Mouse (Mus musculus) frontal cortex, postnatal 25 days (tissue): ENCODE measurements at regions not wholly inside any gene's neighbourhood (a gene's known extent, or its start where the extent isn't known, plus 50 kb on each side); places are given as distances from the start of the nearest gene placed in this dataset.
"Not testable (repeated sequence)": the region's sequence is repeated elsewhere in the genome, so short reads cannot be mapped to it uniquely, and the experiment has no call there.

Experiments
- DNase-seq, 2 experiments: peaks; one replicate each; pipeline ENCODE4 v3.0.0; 2022; ENCODE audit warnings: low spot score in 2 of 2

- no peak for DNase-seq
Measured at GRCm38 (mm10) chr13:20039590-20039989, 50.8 kb upstream of the Elmo1 start.

DNA sequence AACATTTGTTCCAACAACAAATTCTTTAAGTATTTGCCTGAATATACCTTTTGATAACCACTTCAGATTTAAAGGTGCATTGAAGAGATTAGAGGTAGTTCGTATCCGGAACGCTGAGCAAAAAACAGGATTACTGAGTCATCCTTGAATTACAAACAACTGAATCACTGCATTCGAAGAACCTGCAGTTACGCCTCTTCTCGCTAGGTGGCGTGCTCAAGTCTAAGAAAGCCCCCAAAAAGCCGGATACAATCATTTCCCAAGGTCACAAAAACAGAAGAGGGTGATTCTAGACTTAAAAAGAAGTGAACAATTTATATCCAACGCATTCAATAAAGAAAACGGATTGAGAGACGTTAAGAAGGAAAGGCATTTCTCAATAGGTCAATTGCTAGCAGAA is 51.9 kb upstream of the Elmo1 start:
- peak; percentile 11 to 13 for DNase-seq

DNA sequence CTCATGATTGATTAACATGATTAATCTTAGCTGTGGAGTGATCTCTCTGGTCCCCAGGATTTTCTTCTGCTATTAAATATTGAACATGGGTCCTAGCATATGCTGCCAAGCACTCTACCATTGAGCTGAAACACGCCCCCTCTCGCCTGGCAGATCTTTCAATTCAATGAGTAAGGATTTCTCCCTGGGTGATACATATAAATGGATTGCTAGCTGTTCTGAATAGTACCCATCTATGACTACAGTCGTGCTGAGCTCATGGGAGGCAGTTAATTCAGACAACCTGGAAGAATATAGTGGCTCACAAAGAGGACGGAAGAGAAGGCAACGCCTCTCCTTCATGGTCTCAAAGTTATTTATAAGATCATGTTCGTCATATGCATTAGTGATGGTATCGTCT is 53.0 kb upstream of the Elmo1 start:
- DNase-seq, result no peak

DNA sequence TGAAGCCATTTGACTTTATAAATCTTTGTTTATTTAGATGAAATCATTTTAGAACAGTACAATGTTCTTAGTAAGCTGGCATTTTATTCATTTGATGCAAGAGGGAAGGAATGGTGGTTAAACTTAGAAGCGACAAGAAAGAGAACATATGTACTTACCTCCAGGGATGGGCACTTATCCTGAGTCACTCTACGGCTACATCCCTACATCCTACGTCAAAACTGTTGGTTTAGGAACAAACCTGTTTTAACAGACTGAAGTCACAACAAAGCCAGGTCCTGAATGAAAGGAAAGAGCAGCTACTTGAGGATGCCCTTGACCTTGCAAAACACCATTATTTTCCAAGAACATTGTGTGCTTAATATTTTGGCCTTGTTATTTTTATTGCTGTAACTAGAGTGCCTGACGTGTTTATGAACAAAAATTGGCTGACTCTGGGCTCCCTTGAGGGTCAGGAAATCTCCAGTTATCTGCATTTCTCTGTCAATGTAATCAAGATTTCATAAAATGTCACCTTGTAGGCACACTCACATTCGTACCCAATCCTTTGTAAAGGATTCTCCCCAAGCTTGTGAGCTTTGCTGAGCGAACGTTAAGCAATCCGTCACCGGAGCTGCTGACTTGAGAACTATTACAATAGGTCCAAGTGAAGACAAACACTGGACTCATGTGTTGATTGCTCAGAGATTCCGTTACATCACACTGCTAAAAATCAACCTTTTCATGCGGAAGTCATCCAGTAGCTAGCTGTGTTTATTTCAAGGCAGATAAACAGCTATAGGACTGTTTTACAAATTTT is 56.3 kb upstream of the Elmo1 start:
- DNase-seq, result no peak

DNA sequence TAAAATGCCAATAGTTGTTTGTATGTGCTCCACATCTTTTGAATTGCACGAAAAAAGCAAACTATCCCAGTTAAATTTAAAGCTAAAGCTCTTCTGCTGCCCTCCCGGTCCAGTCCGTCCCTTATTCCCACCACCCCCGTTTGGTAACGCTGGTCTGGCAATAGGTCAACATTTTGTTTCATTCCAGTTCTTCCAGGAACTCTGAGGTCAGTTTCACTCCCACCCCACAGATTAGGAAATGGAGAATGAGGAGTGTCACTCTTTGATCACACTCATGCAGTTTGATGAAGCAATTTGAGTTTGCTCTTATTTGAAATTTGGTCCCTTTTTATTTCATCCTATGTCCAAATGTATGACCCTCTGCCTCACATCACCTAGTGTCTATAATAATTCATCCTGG is 58.7 kb upstream of the Elmo1 start:
- DNase-seq, result no peak

DNA sequence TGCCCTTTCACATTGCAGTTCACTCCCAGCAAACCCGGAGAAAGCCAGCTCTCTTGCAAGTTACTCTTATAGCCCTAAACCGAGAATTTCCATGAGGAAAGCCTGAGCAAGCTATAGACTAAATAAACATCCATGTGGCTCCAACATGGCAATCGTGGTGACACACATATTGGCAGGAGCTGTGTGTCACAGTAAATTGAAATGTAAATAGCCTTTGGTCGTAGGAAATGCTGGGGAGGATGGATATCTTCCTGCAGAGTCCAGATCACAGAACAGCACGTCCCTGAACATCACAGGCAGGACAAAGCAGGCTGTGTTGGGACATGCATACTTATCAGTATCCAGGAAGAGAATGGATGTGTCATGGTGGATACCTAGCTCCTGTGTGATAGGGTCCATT is 59.3 kb upstream of the Elmo1 start:
- DNase-seq, result no peak

DNA sequence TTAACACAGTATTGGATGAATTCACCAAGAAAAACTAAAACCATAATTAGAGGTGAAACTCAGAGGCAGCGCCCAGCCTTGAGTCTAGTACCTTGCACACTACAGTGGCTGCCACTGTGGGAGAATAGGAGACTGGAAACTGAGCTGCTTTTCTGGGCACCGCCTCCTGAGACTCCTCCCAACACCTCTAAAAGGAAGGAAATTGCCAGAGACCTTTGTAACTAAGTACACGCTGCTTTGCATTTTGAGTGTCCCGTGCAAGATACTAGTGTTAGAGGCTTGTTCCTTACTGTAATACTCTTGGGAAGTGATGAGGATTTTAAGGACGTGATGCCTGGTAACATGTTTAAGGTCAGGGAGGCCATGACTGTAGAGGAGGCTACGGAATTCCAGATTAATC is 63.8 kb upstream of the Elmo1 start:
- DNase-seq, result no peak

GRCm38 (mm10) chr13:20016454-20016853 is 73.9 kb upstream of the Elmo1 start:
- DNase-seq, result not testable (repeated sequence)

- DNase-seq, result no peak
Measured at GRCm38 (mm10) chr13:20012621-20013020, 77.8 kb upstream of the Elmo1 start.

DNA sequence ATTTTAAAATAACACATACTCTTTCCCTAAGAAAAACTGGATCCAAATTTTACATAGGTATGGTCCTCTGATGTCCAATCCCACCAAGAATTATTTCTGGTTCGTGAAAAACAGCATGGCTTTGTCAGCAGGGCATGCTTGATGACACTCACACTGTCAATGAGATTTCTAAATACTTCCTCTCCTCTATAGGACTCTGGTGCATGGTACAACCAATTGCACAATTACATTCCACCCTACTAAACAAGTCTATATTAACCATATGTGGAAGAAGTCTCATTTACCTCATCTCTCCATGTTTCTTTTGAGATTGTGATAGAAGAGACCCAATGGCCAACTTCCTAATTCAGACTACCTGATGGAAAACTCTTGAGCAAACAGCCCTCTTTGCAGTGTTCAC is 81.2 kb upstream of the Elmo1 start:
- DNase-seq, result no peak

GRCm38 (mm10) chr13:20007561-20007960 is 82.8 kb upstream of the Elmo1 start:
- no peak for DNase-seq

- DNase-seq, result no peak
Measured at GRCm38 (mm10) chr13:19997606-19998005, 92.8 kb upstream of the Elmo1 start.

- DNase-seq, result no peak
Measured at GRCm38 (mm10) chr13:19975621-19976020, 114.8 kb upstream of the Elmo1 start.

DNA sequence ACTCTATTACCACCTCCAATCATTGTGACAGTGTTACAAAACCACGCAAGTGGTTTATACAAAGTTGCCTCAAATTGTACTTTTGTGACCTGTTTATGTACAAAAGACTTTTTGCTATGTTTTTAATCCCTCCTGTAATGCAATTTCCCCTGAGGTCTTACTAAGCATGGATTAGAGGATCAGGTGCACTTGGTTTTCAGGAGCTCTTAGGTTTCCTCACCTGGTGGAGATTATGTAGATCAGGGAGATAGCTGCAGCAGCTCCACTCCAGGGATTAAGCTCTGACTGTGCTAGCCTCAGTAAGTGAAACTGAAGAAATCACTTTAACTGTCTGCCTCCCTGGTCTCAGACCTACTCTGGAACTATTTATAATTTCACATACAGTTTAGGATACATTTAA is 123.8 kb upstream of the Elmo1 start:
- no peak for DNase-seq

DNA sequence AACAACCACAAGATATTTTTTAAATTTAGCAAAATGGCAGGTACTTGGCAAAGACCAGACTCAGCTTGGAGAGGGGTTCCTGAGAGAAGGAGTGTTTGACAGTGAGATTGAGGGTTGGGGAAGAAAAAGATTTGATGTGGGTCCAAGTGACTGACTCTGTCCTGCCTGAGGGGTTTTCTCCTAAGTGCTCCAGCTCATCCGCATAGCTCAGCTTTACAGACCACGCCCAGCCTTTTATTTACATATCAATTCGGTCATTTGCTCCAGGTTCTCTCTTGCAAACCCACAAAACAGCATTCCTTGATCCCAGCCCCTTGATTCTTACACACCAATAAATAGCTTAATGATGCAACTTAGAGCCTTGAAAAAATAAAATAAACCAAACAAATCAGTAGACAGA is 127.4 kb upstream of the Elmo1 start:
- DNase-seq, result no peak

DNA sequence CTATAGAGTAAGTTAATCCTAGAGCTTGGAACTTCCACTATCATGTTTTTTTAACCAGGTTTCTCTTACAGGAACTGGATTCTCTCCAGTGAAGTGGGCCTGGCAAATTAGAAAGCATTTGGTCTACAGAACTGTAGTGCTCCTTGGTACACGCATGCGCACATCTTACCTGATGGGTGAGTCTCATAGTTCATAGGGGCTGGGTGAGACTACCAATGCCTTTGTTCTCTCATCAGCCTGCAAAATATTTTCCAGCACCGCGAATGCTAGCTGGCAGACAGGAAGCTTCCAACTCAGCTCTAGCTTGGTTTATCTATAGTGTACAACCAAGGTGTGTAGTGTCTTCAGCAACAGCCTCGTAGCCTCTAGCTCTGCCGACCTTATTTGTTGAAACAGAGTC is 104.7 kb upstream of the Gpr141 start:
- DNase-seq, result no peak

- no peak for DNase-seq
Measured at GRCm38 (mm10) chr13:19927807-19928206, 103.8 kb upstream of the Gpr141 start.

DNA sequence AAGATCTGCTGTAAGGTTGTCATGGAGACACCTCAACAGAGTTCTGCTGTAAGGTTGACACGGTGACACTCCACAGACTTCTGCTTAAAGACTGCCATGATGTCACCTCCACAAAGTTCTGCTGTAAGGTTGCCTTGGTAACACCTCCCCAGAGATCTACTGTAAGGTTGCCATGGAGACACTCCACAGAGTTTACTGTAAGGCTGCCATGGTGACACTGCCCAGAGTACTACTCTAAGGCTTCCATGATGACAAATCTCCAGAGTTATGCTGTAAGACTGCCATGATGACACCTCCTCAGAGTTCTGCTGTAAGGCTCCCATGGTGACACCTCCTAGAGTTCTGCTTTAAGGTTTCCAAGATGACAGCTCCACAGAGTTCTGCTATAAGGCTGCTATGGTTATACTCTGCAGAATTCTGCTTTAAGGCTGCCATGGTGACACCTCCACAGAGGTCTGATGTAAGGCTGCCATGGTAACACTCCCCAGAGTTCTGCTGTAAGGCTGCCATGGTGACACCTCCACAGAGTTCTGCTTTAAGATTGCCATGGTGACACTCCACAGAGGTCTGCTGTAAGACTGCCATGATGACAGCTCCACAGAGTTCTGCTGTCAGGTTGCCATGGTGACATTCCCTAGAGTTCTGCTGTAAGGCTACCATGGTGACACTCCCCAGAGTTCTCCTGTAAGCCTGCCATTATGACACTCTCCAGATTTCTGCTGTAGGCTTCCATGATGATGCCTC is 97.2 kb upstream of the Gpr141 start:
- DNase-seq, result no peak

DNA sequence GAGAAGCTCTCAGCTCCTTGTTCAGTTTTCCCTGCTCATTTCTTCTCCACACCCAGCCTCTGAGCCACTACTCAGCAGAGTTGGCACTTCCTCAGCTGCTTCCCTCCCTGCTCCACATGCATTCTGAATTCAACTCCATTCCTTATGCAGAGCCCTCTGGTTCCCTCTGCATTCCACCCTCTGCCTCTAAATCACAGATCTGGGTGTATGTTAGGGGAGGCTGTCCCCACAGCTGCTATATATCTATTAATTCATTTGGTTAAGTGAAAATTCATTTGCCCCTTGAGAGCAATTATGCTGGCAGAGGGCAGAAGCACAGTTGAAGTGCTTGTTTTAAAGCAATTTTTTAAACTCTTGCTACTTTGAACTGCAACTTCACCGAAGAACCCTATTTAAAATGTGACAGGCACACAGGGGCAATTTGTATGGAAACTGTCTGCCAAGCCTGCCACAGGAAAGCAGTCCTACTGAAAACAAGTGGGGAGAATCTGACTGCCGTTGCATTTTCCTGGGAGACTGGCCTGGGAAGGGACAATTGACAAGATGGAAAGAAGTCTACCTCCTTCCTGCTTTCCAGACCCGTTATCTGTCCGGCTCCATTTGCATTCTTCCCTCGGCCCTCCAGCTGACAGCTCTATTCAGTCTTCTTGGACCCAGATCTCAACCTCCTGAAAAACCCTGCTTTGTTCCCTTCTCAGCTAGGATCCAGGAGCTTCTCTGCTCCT is 88.0 kb upstream of the Gpr141 start:
- DNase-seq, result no peak

GRCm38 (mm10) chr13:19902786-19903185 is 78.7 kb upstream of the Gpr141 start:
- DNase-seq, result no peak

DNA sequence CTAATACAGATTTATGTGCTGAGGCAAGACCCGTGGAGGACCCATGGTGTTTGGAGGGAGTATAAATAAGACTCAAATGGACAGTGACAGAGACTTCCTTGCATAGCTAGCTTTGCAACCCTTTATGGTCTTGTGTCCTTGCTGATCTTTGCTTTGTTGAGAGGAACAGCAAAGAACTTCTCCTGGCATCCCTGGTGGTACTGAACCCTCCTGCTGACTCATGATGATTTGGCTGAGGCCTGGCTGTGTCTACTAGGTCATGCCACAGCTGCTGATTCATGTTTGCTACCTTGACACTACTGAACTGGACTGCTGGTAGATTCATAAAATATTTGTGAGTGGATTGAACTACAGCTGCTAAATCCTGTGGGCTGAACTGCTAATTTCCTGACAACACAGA is 73.1 kb upstream of the Gpr141 start:
- no peak for DNase-seq

GRCm38 (mm10) chr13:19888983-19889773 is 65.1 kb upstream of the Gpr141 start:
- DNase-seq, result no peak
